ENCODE assay signal across 15 mouse cellular contexts in genomic region chr16:65742951-65743350, GRCm38 (mm10).
"Had no signal": no experiment of that assay in that cellular context is flagged by ENCODE, and none has a peak within 500 bp of the region (broad histone marks: within the 10 kb centered on the region; RNA-seq: fewer than 3 reads in every experiment).

No protein-coding gene starts in this region.

- H3K9ac ChIP-seq: liver, embryonic 14.5 days; neural tube, embryonic 15.5 days had no signal

- H3K4me3 ChIP-seq: layer of hippocampus, adult 2 months; myocyte; neural tube, embryonic 15.5 days had no signal

- H3K9me3 ChIP-seq: neural tube, embryonic 15.5 days had no signal

- H3K36me3 ChIP-seq: neural tube, embryonic 15.5 days had no signal

- H3K4me1 ChIP-seq: neural tube, embryonic 15.5 days had no signal

- H3K27ac ChIP-seq: layer of hippocampus, adult 2 months; liver, embryonic 14.5 days; neural tube, embryonic 15.5 days; stomach, postnatal 0 days had no signal

- DNase-seq: kidney, adult 11 months; kidney, adult 9 months; kidney, postnatal 10 days; kidney, postnatal 4 days; lung, adult 18-20 months; lung, postnatal 10 days; midbrain, embryonic 14.5 days; right cerebral cortex, adult 18-20 months; right cerebral cortex, postnatal 25 days; thymus, postnatal 4 days had no signal

- H3K4me2 ChIP-seq: neural tube, embryonic 15.5 days had no signal

- H3K27me3 ChIP-seq: neural tube, embryonic 15.5 days had no signal
